8 mouse cellular contexts compared by ENCODE assay signal in genomic region chr4:120225135-120225780, GRCm38 (mm10).
DNase-seq lines count a peak whose midpoint lies in the region; TF ChIP-seq lines count a peak whose summit lies in the region.

No protein-coding gene starts in this region.

- peak; percentile 93 for TF ChIP-seq CTCF in cortical plate, adult 2 months (IDR thresholded peaks at IDR 0.05; ENCODE audit: extremely low read depth, insufficient read depth, low read length)
- TF ChIP-seq CTCF in lung, adult 2 months (IDR thresholded peaks at IDR 0.05; ENCODE audit: insufficient read depth, low read length) = peak; percentile 98

- WGBS in lung, adult 2 months = 51% methylated on average over 6 of the region's 6 CpGs

- peak; percentile 68 for DNase-seq in A20 (ENCODE audit: low read depth, low spot score)
- DNase-seq in adrenal gland, adult (ENCODE audit: inconsistent age in 2 of 2, low spot score in 1 of 2) = peak; percentile 83 to 93
- DNase-seq in gastrocnemius, postnatal 25 days = peak; percentile 52
- DNase-seq in kidney, postnatal 36 days = peak; percentile 52 to 83
- DNase-seq in lung, adult 2 months = peak; percentile 73
- DNase-seq in ovary, postnatal 10 days (ENCODE audit: low spot score) = peak; percentile 64
- DNase-seq in thymus, postnatal 14 days = peak; percentile 63

- H3K27ac ChIP-seq in cortical plate, adult 2 months (ENCODE audit: insufficient read depth, low read length) = no peak overlapping the region

- no peaks in the 10 kb centered on the region for H3K4me1 ChIP-seq in cortical plate, adult 2 months (ENCODE audit: control insufficient read depth, insufficient read depth, low read length)
- peaks cover 3% of the 10 kb centered on the region; the same call in 1 of the 2 replicates for H3K4me1 ChIP-seq in lung, adult 2 months (ENCODE audit: control insufficient read depth, insufficient read depth, low read length)

- no peak overlapping the region for H3K4me3 ChIP-seq in cortical plate, adult 2 months (ENCODE audit: insufficient read depth, low read length)
- H3K4me3 ChIP-seq in lung, adult 2 months (replicated peaks; ENCODE audit: extremely low read depth, low read depth, low read length) = no peak overlapping the region

- no peak for TF ChIP-seq POLR2A in cortical plate, adult 2 months (IDR thresholded peaks at IDR 0.05; ENCODE audit: extremely low read depth, insufficient read depth, low read length)
- no peak for TF ChIP-seq POLR2A in lung, adult 2 months (IDR thresholded peaks at IDR 0.05; ENCODE audit: borderline replicate concordance, extremely low read depth, low read depth, low read length)
